Mouse (Mus musculus): ENCODE measurements around the gene Aldh3b3. TPM values are rescaled to one million over a fixed set of nuclear protein-coding genes. Genes with fewer than 3 reads are reported as not detected.
"Not testable (repeated sequence)": the region's sequence is repeated elsewhere in the genome, so short reads cannot be mapped to it uniquely, and the experiment has no call there.

The Aldh3b3 gene
- total RNA-seq, 2 experiments from 2014 or later = not detected

DNA sequence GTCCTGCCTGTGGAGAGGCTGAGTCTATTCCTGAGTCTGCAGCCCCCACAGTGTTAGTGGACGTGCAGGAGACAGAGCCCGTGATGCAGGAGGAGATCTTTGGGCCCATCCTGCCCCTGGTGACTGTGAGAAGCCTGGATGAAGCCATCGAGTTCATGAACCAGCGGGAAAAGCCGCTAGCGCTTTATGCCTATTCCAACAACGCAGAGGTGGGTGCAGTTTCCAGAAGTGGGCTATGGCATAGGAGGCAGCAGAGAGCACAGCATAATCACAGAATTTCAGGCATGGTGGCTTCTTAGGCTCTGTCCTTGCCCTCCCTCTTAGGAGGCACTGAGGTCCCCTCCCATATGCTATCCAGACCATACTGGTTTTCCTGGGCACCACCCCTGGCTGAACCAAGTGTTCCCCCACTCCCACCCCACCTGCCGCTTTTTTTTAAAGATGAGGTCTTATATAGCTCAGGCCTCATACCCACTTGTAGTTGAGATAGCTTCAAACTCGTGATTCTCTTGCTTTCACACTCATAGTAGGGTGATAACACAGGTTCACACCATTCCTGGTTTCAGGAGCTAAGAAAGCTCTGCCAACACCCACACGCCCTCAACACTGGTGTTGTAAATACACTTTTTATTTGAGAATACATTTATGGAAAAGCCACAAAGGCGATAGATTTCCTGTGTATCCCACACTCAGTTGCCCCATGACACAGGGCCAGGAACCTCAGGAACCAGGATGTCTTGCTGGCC, 8.1 kb downstream of the Aldh3b3 start:
- no peak for DNase-seq (ENCODE audit: extremely low spot score in 1 of 2, low spot score in 1 of 2)

DNA sequence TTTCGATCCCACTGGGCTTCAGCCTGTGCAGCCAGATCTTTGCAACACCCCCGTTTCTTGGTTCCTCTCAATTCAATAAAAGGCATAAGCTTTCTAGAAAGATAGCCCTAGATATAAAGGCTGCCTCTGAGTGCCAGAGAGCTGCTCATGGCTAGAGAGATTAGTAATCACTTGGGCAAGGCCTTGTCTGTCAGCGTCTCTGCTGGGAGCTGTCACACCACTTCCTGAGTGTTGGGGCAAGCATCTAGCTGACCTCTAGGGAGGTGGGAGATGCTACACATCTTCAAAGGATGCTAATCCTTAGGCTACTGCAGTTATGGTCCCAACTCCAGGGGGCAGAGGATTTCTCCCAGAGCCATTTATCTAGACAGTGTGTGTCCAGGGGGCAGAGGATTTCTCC, 8.8 kb downstream of the Aldh3b3 start:
- DNase-seq (ENCODE audit: extremely low spot score in 1 of 2, low spot score in 1 of 2) = no peak

DNA sequence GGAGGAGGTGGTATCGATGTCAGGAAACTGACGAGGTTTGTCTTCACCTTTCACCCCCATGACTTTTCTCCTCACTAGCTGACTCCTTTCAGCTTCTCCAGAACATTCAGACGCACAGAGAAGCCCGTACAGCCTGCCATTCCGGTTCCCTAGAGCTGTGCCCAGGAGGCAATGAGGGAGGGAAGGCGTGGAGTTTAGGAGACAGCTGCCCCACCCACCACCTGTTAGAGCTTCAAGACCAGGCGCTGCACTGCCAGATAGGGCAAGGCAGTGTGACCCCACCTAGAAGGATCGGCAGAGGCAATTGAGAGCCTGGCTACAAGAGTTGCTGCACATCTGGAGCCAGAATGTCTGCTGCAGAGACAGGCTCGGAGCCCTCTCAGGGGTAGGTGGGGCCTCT, 13.8 kb downstream of the Aldh3b3 start, which contains the start of gene Aldh3b2:
Gene Aldh3b2, plus strand, starts transcription at position 100 of the 400 bp plus-strand sequence.
- no peak for DNase-seq (ENCODE audit: extremely low spot score in 1 of 2, low spot score in 1 of 2)

DNA sequence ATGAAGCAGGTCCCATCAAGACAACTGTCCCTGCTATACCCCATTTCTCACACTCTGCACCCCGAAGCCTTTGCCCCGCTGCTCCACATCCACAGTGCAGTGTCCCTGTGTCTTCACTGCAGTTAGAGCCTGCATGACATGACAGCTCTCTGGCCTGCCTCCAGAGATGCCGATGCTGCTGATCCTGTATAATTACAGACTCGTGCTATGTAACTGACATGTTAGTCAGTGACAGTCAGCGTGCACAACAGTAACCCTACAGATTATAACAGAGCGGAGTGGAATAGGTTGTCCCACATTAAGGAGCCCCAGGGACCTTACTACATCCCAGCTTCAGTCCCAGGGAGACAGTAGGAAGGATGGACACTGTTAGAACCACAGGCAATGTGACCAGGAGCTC, 16.2 kb downstream of the Aldh3b3 start:
- DNase-seq (ENCODE audit: extremely low spot score in 1 of 2, low spot score in 1 of 2) = not testable (repeated sequence)

DNA sequence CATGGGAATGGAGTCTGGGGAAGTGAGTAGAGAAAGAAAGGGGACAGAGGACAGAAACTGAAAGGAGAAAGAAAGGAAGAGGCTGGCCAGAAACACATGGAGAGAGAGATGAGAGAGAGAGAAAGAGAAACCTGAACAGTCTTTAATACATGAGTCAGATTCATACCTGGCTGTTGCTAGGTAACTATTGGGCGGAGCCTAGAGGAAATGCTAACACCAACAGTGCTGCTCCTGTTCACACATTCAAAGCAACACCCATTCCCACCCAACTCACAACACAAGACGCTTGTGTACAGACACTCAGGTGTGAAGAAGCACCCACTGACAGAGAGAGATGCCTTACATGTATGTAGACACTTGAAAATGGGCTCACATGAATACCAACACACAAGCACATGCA, 17.4 kb downstream of the Aldh3b3 start:
- DNase-seq (ENCODE audit: extremely low spot score in 1 of 2, low spot score in 1 of 2) = no peak

DNA sequence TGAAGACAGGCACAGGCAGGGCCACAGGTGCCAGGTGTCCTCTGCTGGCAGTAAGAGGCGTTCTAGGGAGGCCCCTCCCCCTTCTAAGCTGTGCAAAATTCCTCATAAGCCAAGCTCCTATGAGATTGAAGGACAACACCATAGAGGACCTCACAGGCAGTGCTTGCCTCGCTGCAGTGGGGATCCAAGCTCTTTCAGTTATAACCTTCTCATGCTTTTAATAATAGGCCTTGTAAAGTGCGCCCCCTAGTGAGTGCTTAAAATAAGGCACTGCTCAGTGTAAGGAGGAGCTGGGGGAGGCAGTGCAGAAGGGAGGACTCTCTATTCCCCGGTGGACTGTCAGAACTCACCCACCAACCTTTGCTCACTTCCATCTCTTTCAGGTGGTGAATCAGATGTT, 21.9 kb downstream of the Aldh3b3 start:
- peak; percentile 51 to 84 for DNase-seq (ENCODE audit: extremely low spot score in 1 of 2, low spot score in 1 of 2)

DNA sequence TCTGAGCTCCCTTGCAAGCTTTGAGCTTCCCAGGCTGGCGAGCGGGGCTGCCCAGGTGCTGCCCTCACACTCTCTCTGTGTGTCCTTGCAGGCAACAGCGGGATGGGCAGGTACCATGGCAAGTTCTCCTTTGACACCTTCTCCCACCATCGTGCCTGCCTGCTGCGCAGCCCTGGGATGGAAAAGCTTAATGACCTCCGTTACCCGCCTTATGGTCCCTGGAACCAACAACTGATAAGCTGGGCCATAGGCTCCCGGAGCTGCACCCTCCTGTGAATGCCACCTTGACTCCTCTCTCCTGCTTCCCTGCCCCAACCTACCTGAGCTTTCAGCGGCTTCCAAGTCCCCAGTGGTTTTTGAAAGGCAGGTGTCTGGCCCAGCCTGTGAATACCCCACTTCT, 22.5 kb downstream of the Aldh3b3 start:
- DNase-seq (ENCODE audit: extremely low spot score in 1 of 2, low spot score in 1 of 2) = no peak

DNA sequence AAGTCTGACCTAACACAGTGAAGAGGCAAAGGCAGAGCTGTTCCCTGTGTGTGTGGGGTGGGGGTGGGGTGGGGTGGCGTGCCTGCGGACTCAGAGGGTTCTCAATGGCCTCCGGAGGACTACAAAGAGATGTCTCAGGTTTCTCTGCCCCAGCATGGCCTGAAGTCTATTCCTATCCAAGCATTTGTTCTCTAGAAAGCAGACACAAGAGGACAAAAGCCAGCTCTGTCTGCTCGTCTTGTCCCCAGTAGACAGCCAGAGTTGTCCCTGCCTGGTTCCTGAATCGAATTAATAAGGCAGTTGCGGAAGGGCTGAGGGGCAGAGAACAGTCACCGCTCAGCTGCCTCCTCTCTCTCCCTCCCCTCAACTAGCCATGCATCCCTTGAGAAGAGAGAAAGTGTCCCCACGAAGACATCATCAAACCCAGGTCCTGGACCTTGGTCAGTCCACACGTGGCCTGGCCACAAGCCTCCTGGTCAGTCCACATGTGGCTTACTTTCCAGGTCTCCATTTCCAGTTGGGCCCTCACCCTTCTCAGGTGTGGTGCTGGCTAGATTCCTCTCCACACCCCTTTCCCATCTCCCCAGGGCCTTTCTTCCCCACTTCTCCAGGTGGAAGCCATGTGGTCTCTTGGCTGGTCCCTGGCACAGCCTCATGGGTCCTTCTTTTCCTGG, 25.2 kb downstream of the Aldh3b3 start:
- DNase-seq (ENCODE audit: extremely low spot score in 1 of 2, low spot score in 1 of 2) = no peak

DNA sequence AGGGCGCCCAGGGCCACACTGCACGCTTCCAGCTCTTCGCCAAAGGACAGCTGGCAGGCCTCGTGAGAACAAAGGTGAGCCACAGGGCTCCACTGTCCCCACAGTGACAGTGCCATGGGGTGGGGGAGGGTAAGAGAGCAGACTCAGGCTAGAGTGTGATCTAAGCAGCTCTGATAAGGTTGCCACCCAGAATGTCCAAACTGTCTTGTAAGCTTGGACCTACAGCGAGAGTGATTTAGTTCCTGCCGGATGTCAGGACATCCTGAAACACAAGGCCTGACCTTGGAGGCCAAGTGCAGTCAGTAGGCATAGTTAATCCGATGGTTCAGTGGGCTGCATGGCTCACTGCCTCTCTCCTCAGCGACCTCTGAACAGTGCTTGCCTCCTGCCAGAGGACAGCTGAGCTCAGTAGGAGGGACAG, 26.8 kb downstream of the Aldh3b3 start:
- no peak for DNase-seq (ENCODE audit: extremely low spot score in 1 of 2, low spot score in 1 of 2)

DNA sequence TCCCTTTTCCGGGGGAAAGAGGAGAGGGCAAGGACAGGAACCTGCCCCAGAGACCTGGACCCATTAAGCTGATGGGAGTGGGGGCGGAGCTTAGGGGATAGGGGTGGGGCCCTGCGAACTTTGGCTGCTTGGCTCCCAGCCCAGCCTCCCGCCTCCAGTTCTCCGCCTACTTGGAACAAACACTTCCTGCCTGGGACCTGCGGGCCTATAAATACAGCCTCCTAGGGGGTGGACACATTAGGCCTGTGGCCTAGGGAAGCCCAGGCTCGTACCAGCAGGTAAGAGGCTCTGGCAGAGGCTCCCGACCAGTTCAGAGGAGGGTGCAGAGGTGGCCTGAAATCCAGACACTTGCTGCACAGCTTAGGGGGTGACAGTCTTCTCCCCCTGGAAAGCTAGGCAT, 27.9 kb downstream of the Aldh3b3 start, which contains the start of gene Acy3:
Gene Acy3, plus strand, starts transcription at position 237 of the 400 bp plus-strand sequence.
- DNase-seq (ENCODE audit: extremely low spot score in 1 of 2, low spot score in 1 of 2) = peak in 1 of 2 experiments; percentile 29

DNA sequence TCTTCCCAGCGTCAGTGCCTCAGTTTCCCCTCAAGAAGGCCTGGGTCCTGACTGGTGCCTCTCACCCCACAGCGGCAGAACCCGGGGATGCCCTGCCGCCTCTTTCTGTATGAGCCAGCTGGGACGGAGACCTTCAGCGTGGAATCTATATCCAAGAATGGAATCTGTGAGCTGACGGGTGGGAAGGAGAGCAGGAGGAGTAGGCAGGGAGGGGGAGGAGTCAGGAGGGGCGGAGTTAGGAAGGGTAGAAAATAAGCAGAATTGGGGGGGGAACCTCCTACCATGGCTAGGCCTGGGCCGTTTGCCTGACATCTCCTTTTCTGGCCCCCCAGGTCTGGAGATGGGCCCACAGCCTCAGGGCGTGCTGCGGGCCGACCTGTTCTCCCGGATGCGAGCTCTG, 29.6 kb downstream of the Aldh3b3 start:
- DNase-seq (ENCODE audit: extremely low spot score in 1 of 2, low spot score in 1 of 2) = no peak

DNA sequence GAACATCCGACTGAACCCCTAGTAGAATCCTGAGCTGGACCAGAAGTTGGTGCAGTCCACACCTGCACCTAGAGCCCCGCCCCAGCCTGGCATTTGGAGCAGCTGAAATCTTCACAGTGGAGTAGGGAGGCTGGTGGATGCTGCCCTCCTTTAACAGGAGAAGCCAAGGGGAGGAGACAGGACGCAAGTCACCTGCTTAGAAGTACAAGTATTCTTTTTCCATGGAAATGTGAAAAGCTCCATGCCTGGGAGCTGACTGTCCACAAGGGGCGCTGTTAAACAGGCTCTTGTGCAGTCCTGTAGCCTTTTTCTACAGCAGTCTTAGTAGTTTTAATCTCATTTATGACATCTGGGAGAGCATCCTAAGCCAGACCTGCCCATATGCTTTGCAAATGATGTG, 30.3 kb downstream of the Aldh3b3 start:
- no peak for DNase-seq (ENCODE audit: extremely low spot score in 1 of 2, low spot score in 1 of 2)

DNA sequence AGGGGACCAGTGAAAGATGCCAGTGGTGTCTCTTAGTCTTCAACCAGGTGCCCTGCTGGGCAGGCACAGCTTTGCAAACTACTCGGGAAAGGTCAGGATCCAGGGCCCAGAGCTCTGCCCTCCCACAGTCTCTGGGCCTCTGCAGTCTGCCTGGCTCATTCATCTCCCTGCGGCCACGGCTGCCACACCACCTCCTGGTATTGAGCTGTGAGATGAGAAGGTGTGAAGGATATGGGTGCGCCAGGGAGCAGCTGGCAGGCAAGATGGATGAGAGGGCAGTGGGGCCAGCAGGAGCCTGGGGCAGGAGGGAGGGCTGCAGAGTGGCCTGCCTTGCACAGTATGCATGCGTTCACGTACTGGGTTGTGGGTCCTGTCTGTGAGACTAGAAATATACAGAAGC, 32.4 kb downstream of the Aldh3b3 start:
- DNase-seq (ENCODE audit: extremely low spot score in 1 of 2, low spot score in 1 of 2) = no peak

DNA sequence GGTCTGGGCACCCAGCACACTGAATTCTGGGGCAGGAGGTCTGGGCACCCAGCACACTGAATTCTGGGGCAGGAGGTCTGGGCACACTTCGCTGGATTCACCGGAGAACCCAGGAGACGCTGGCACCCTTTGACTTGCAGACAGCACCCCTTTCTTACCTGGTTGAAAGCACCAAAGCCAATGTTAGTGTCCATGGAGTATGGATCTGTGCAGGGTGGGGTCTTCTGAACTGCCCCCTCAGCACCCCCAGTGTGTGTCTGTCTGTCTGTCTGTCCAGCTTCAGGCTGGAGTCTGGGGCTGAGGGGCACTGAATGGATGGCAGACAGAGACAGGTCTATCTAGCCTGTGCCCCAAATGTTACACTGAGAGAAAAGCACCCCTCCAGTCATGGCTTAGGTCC, 33.1 kb downstream of the Aldh3b3 start:
- no peak for DNase-seq (ENCODE audit: extremely low spot score in 1 of 2, low spot score in 1 of 2)

DNA sequence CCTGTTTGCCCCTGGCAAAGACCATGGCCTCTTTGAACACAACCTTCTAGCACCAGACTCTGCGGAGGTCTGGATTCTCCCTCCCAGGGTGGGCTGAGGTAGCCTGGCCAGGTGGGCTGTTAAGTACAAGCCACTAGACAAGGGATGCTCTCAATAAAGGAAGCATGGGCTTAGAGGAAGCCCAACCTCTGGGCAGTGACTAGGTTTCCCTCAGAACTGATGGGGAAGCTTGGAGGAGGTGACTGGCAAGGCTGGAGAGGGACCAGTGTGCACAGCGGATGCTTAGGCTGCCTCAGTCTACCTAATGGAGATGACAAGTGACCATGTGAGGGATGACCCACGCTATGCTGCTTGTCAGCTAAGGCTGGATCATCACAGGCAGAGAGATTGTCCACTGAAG, 33.5 kb downstream of the Aldh3b3 start:
- DNase-seq (ENCODE audit: extremely low spot score in 1 of 2, low spot score in 1 of 2) = no peak

DNA sequence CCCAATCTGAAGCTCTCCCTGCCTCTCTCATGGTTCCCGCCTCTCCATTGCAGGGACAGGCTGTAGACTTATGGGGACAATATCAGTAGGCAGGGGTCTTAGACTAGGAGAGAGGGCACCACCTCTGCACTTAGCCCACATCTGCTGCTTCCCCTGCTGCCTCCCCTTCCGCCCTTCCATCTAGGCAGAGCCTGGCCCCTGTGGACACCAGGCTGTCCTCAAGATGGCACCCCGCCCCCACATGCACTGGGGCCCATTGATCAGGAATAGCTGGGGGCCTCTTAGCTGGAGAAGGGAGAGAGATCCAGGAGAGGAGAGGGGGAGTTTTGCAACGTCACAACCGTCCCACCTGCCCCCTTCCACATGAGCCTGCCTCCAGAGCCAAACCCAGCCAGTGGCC, 34.0 kb downstream of the Aldh3b3 start, which contains the start of gene Tbx10:
Gene Tbx10, plus strand, starts transcription at position 337 of the 400 bp plus-strand sequence.
- no peak for DNase-seq (ENCODE audit: extremely low spot score in 1 of 2, low spot score in 1 of 2)

DNA sequence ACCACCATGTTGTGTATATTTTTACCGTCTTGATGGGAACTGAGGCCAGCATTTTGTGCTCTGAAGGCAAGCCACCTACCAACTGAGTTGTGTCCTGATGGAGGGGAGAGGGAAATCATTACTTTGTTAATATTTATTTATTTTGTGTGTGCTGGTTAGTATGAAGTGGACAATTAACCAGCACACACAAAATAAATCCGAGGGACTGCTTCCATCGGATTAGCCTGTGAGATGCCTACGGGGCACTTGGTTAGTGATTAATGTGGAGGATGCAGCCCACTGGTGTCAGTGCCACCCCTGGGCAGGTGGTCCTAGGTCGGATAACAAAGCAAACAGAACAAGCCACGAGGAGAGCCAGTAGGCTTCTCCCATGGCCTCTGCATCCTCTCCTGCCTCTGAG, 36.5 kb downstream of the Aldh3b3 start:
- no peak for DNase-seq (ENCODE audit: extremely low spot score in 1 of 2, low spot score in 1 of 2)

DNA sequence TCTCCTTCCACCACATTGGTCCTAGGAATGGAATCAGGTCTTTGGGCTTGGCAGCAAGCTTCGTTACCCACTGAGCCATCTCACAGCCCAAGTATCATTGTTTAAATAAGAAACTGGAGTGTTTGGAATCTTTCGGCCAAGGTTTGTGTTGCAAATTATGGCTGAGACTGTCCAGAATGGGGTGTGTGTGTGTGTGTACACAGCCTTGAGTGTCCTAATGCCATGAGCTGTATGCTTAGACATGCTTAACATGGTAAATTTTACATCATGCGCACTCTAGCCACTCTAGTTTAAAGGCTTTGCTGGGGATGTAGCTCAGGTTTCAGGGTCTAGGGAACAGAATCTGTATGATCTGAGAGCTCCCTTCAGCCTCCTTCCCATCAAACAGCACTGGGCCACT, 37.1 kb downstream of the Aldh3b3 start:
- DNase-seq (ENCODE audit: extremely low spot score in 1 of 2, low spot score in 1 of 2) = no peak

DNA sequence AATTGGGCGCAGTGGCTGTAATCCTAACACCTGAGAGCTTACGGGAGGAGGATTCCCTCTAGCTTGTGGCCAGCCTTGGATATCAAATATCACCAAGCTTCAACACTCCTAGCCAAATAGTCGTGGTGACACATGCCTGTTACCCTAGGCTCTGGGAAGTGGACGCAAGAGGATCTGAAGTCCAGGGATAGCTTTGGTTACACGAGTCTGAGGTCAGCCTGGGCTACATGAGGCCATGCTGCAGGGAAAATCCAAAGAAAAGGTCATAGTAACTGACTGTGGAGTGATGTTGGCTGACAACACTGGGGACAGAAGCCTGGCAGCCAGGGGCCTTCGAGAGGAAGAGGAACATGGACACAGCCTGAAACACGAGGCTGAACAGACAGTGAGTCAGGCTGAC, 37.7 kb downstream of the Aldh3b3 start:
- no peak for DNase-seq (ENCODE audit: extremely low spot score in 1 of 2, low spot score in 1 of 2)

DNA sequence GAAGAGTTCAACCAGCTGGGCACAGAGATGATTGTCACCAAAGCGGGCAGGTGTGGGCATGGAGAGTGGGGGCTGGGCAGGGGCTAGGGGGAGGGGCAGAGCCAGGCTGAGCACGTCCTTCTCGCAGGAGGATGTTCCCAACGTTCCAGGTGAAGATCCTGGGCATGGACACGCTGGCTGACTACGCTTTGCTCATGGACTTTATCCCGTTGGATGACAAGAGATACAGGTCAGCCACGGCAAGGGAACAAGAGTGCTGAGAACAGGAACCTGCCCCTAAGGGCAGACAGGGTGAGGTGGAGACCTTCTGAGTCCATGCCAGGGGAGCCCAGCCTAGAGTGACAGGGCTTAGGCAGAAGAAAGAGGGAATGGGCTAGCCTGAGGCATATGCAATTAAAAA, 38.3 kb downstream of the Aldh3b3 start:
- DNase-seq (ENCODE audit: extremely low spot score in 1 of 2, low spot score in 1 of 2) = no peak

DNA sequence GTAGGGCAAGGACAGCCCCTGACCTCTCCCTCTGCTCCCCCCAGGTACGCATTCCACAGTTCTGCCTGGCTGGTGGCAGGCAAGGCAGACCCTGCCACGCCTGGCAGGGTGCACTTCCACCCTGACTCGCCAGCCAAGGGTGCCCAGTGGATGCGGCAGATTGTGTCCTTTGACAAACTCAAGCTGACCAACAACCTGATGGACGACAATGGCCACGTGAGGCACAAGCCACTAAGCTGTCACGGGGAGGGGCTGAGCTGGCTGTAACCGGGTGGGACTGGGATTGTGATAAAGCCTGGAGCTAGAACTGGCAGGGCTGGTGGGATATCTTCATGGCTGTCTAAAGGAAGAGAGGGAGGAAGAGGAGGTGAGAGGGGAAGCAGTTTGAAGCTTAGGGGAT, 38.8 kb downstream of the Aldh3b3 start:
- DNase-seq (ENCODE audit: extremely low spot score in 1 of 2, low spot score in 1 of 2) = no peak

DNA sequence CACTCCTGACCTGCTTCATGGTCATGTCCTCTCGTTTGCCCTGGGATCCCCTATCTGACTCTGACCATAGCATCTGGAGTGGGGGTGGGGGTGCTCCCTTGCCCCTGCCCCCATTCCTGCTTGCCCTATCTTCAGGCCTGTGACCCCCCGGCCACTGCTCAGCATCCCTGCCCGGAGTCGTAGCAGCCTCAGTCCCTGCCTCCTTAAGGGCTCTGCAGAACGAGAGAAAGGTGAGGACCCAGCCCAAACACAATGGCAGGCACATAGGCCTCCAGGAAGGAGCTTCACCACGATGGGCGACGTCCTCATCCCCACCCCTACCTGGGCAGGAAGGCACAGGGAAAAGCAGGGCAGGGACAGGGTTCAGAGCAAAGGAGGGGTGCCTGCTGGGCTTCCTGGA, 39.9 kb downstream of the Aldh3b3 start:
- DNase-seq (ENCODE audit: extremely low spot score in 1 of 2, low spot score in 1 of 2) = no peak
